15 mouse cellular contexts compared by ENCODE assay signal in the genomic region with DNA sequence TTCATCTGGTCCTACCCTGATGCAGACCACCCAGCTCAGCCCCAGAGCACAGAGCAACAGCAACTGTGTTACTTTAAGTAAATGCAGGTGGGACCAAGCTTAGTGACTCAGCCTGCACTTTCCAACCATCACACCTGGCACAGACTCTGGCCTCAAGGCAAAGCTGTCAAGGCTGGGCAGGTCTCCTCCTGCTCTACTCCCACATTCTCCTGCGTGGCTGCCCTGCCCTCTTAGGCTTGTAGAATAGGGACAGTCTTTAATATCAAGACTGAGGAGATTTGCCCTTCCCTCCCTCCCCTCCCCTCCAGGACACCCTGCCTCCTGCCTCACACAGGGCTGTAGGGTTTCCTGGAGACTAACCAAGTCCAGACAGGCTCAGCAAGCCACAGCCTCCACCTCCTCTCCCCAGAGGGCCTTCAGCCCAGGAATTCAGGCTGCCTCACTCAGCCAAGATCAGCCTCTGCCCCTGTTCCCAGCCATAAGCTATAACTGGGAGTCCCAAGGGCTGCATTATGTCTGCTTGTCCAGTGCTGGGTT. TPM values are rescaled to one million over a fixed set of nuclear protein-coding genes. Genes with fewer than 3 reads are reported as not detected.
DNase-seq lines count a peak whose midpoint lies in the region; ATAC-seq and TF ChIP-seq lines count a peak whose summit lies in the region.
"Had no signal": no experiment of that assay in that cellular context is flagged by ENCODE, and none has a peak within 500 bp of the region (broad histone marks: within the 10 kb centered on the region; RNA-seq: fewer than 3 reads in every experiment).

No protein-coding gene starts in this region.

- H3K9me3 ChIP-seq in kidney, embryonic 16.5 days (ENCODE audit: low read length) = no peaks in the 10 kb centered on the region
- H3K9me3 ChIP-seq in embryonic facial prominence, embryonic 10.5 days = 0 out of 2 replicates have a peak, but pooled peaks cover 7% of the 10 kb centered on the region
- no peaks in the 10 kb centered on the region for H3K9me3 ChIP-seq in stomach, embryonic 14.5 days (ENCODE audit: control insufficient read depth, low read depth, low read length)
- H3K9me3 ChIP-seq: forebrain, embryonic 13.5 days had no signal

- TF ChIP-seq POLR2A in thymus, adult 2 months (IDR thresholded peaks at IDR 0.05; ENCODE audit: control insufficient read depth, extremely low read depth, insufficient read depth, low read length, poor library complexity) = no peak

- 19% methylated on average over 1 of the region's 1 CpGs for WGBS in kidney, embryonic 16.5 days
- WGBS in embryonic facial prominence, embryonic 10.5 days = 42% methylated on average over 1 of the region's 1 CpGs
- 37% methylated on average over 1 of the region's 1 CpGs for WGBS in stomach, embryonic 14.5 days
- 52% methylated on average over 1 of the region's 1 CpGs for WGBS in thymus, adult 2 months

- no peak overlapping the region for H3K4me2 ChIP-seq in kidney, embryonic 16.5 days (replicated peaks; ENCODE audit: low read depth, low read length)
- H3K4me2 ChIP-seq in stomach, embryonic 14.5 days (replicated peaks; ENCODE audit: low read depth, low read length) = no peak overlapping the region
- H3K4me2 ChIP-seq: forebrain, embryonic 13.5 days; hindbrain, embryonic 14.5 days had no signal

- ATAC-seq in kidney, embryonic 16.5 days (ENCODE audit: low FRiP score, low TSS enrichment) = peak; percentile 69; the same call in 1 of the 2 replicates
- ATAC-seq in stomach, embryonic 14.5 days (ENCODE audit: insufficient number of reproducible peaks, insufficient read depth, low FRiP score, low read depth) = peak; percentile 83
- ATAC-seq: forebrain, embryonic 13.5 days had no signal

- H3K27me3 ChIP-seq in kidney, embryonic 16.5 days (ENCODE audit: insufficient read depth, low read length) = no peaks in the 10 kb centered on the region
- H3K27me3 ChIP-seq in embryonic facial prominence, embryonic 10.5 days (replicated peaks; ENCODE audit: low read depth, poor library complexity, severe bottlenecking) = no peaks in the 10 kb centered on the region
- H3K27me3 ChIP-seq in stomach, embryonic 14.5 days (ENCODE audit: control insufficient read depth, insufficient read depth, low read length) = no peaks in the 10 kb centered on the region
- H3K27me3 ChIP-seq in thymus, adult 2 months (ENCODE audit: control insufficient read depth, insufficient read depth, low read length) = no peaks in the 10 kb centered on the region
- H3K27me3 ChIP-seq: forebrain, embryonic 13.5 days had no signal

- peaks cover 4% of the 10 kb centered on the region; the same call in 1 of the 2 replicates for H3K4me1 ChIP-seq in kidney, embryonic 16.5 days (ENCODE audit: insufficient read depth, low read length)
- H3K4me1 ChIP-seq in embryonic facial prominence, embryonic 10.5 days = peaks cover 10% of the 10 kb centered on the region
- no peaks in the 10 kb centered on the region for H3K4me1 ChIP-seq in stomach, embryonic 14.5 days (ENCODE audit: control insufficient read depth, insufficient read depth, low read length)
- H3K4me1 ChIP-seq in thymus, adult 2 months (replicated peaks; ENCODE audit: control insufficient read depth, insufficient read depth, low read length) = no peaks in the 10 kb centered on the region
- H3K4me1 ChIP-seq: forebrain, embryonic 13.5 days had no signal

- TF ChIP-seq CTCF in thymus, adult 2 months (IDR thresholded peaks at IDR 0.05; ENCODE audit: borderline replicate concordance, control insufficient read depth, extremely low read depth, insufficient read depth, low read length, poor library complexity) = no peak

- no peak for DNase-seq in kidney, adult 8-10 months
- peak; percentile 52 for DNase-seq in embryonic facial prominence, embryonic 10.5 days (ENCODE audit: low spot score)
- DNase-seq in fibroblast of lung, adult 2 months (ENCODE audit: low read depth) = peak; percentile 59
- DNase-seq in thymus, adult 2 months = no peak
- no peak for DNase-seq in thymus, adult 18-20 months
- DNase-seq: cerebellum, adult 9-10 months; gastrocnemius, postnatal 25 days; right cerebral cortex, postnatal 4 days; thymus, postnatal 14 days had no signal

- H3K4me3 ChIP-seq in kidney, embryonic 16.5 days (ENCODE audit: low read length) = no peak overlapping the region
- no peak overlapping the region for H3K4me3 ChIP-seq in embryonic facial prominence, embryonic 10.5 days
- H3K4me3 ChIP-seq in stomach, embryonic 14.5 days (ENCODE audit: low read depth, low read length) = no peak overlapping the region
- H3K4me3 ChIP-seq in thymus, adult 2 months (ENCODE audit: control insufficient read depth, insufficient read depth, low read length) = no peak overlapping the region
- H3K4me3 ChIP-seq: forebrain, embryonic 13.5 days had no signal

- no peak overlapping the region for H3K9ac ChIP-seq in kidney, embryonic 16.5 days (replicated peaks; ENCODE audit: low read length)
- H3K9ac ChIP-seq in stomach, embryonic 14.5 days (replicated peaks; ENCODE audit: low read depth, low read length) = no peak overlapping the region
- H3K9ac ChIP-seq: forebrain, embryonic 13.5 days; hindbrain, embryonic 14.5 days had no signal

- H3K36me3 ChIP-seq in kidney, embryonic 16.5 days (ENCODE audit: insufficient read depth, low read length) = no peaks in the 10 kb centered on the region
- H3K36me3 ChIP-seq in embryonic facial prominence, embryonic 10.5 days (replicated peaks) = no peaks in the 10 kb centered on the region
- no peaks in the 10 kb centered on the region for H3K36me3 ChIP-seq in stomach, embryonic 14.5 days (ENCODE audit: control insufficient read depth, insufficient read depth, low read length)
- no peaks in the 10 kb centered on the region for H3K36me3 ChIP-seq in thymus, adult 2 months (ENCODE audit: control insufficient read depth, insufficient read depth, low read length)

- H3K27ac ChIP-seq in kidney, embryonic 16.5 days (ENCODE audit: low read length) = no peak overlapping the region; the same call in 1 of the 2 replicates
- peak overlapping the region; percentile 60 for H3K27ac ChIP-seq in embryonic facial prominence, embryonic 10.5 days (replicated peaks)
- H3K27ac ChIP-seq in stomach, embryonic 14.5 days (ENCODE audit: low read length) = peak overlapping the region; percentile 15; the same call in 1 of the 2 replicates
- no peak overlapping the region for H3K27ac ChIP-seq in thymus, adult 2 months (ENCODE audit: control insufficient read depth, insufficient read depth, low read length)
- H3K27ac ChIP-seq: forebrain, embryonic 13.5 days; hindbrain, embryonic 14.5 days; macrophage had no signal

RNA-seq across cellular contexts. Expression of a gene that starts 13.9 kb away (rescaled TPM):
- polyA plus RNA-seq in kidney, embryonic 16.5 days (2015; fragmentation: Nextera tagmentation; extraction: Ambion mirVana) = 1.3 and 2.3 TPM in 2 replicates
- 0.63 and 1.9 TPM in 2 replicates for polyA plus RNA-seq in embryonic facial prominence, embryonic 10.5 days (2016; fragmentation: Nextera tagmentation; extraction: Ambion mirVana)
- polyA plus RNA-seq in stomach, embryonic 14.5 days (2014; fragmentation: Nextera tagmentation; extraction: Ambion mirVana) = 1.4 and 1.5 TPM in 2 replicates
- polyA plus RNA-seq in thymus, adult 2 months (2012; rRNA removed) = 13.0 and 15.5 TPM in 2 replicates
- polyA plus RNA-seq: liver, adult 2 months; macrophage had no signal

RNA-seq across cellular contexts. Expression of a gene that starts 16.1 kb away (rescaled TPM):
- 10.8 and 12.8 TPM in 2 replicates for polyA plus RNA-seq in kidney, embryonic 16.5 days (2015; fragmentation: Nextera tagmentation; extraction: Ambion mirVana)
- 4.4 and 4.9 TPM in 2 replicates for polyA plus RNA-seq in embryonic facial prominence, embryonic 10.5 days (2016; fragmentation: Nextera tagmentation; extraction: Ambion mirVana)
- polyA plus RNA-seq in stomach, embryonic 14.5 days (2014; fragmentation: Nextera tagmentation; extraction: Ambion mirVana) = 127 and 140 TPM in 2 replicates
- 23.2 and 29.7 TPM in 2 replicates for polyA plus RNA-seq in thymus, adult 2 months (2012; rRNA removed)

RNA-seq across cellular contexts. Expression of a gene that starts 24.8 kb away (rescaled TPM):
- polyA plus RNA-seq in kidney, embryonic 16.5 days (2015; fragmentation: Nextera tagmentation; extraction: Ambion mirVana) = 198 and 214 TPM in 2 replicates
- 75.8 and 81.7 TPM in 2 replicates for polyA plus RNA-seq in embryonic facial prominence, embryonic 10.5 days (2016; fragmentation: Nextera tagmentation; extraction: Ambion mirVana)
- 172 and 179 TPM in 2 replicates for polyA plus RNA-seq in stomach, embryonic 14.5 days (2014; fragmentation: Nextera tagmentation; extraction: Ambion mirVana)
- 287 and 359 TPM in 2 replicates for polyA plus RNA-seq in thymus, adult 2 months (2012; rRNA removed)

RNA-seq across cellular contexts. Expression of a gene that starts 31.5 kb away (rescaled TPM):
- polyA plus RNA-seq in kidney, embryonic 16.5 days (2015; fragmentation: Nextera tagmentation; extraction: Ambion mirVana) = 0.59 and 0.74 TPM in 2 replicates
- 0.44 and 0.55 TPM in 2 replicates for polyA plus RNA-seq in embryonic facial prominence, embryonic 10.5 days (2016; fragmentation: Nextera tagmentation; extraction: Ambion mirVana)
- polyA plus RNA-seq in stomach, embryonic 14.5 days (2014; fragmentation: Nextera tagmentation; extraction: Ambion mirVana) = 0.67 and 1.1 TPM in 2 replicates
- 0.20 and 1.00 TPM in 2 replicates for polyA plus RNA-seq in thymus, adult 2 months (2012; rRNA removed)

RNA-seq across cellular contexts. Expression of a gene that starts 41.4 kb away (rescaled TPM):
- polyA plus RNA-seq in kidney, embryonic 16.5 days (2015; fragmentation: Nextera tagmentation; extraction: Ambion mirVana) = 204 and 224 TPM in 2 replicates
- polyA plus RNA-seq in embryonic facial prominence, embryonic 10.5 days (2016; fragmentation: Nextera tagmentation; extraction: Ambion mirVana) = 325 and 346 TPM in 2 replicates
- 259 and 266 TPM in 2 replicates for polyA plus RNA-seq in stomach, embryonic 14.5 days (2014; fragmentation: Nextera tagmentation; extraction: Ambion mirVana)
- polyA plus RNA-seq in thymus, adult 2 months (2012; rRNA removed) = 562 and 568 TPM in 2 replicates

Comparison
In these comparisons a context has a peak if more than half of its experiments do, and no peak if none do; other contexts are left out.
1. H3K27ac ChIP-seq: peak in embryonic facial prominence, embryonic 10.5 days (single experiment) and stomach, embryonic 14.5 days (single experiment); none in kidney, embryonic 16.5 days (single experiment) and thymus, adult 2 months (single experiment).
2. DNase-seq: peak in embryonic facial prominence, embryonic 10.5 days (single experiment) and fibroblast of lung, adult 2 months (single experiment); none in kidney, adult 8-10 months (0 of 2), thymus, adult 2 months (single experiment) and thymus, adult 18-20 months (0 of 2).